Mouse (Mus musculus) MEL (cell line): ENCODE results near the gene Fanci. TPM values are rescaled to one million over a fixed set of nuclear protein-coding genes. Genes with fewer than 3 reads are reported as not detected.

Source experiments
- DNase-seq: peaks from one replicate; pipeline ENCODE4 v3.0.0; 2011; ENCODE audit warnings: low read depth, low spot score
- H3K27ac ChIP-seq: 2 replicates; pipeline ENCODE4 v1.5.1; 2012; ENCODE audit warnings: low read depth, mild to moderate bottlenecking, control low read depth, low read length, moderate library complexity; ENCODE audit not compliant: control insufficient read depth
- H3K27me3 ChIP-seq, 2 experiments: fragments of 150-350 bp in 1 of 2; sonication (generic) in 1 of 2; 2 replicates each; pipeline ENCODE4 v1.6.1; 2012; ENCODE audit warnings: low read length in 2 of 2, mild to moderate bottlenecking in 2 of 2, improper control_type of control experiment in 1 of 2, moderate library complexity in 1 of 2; ENCODE audit not compliant: insufficient read depth in 2 of 2, control insufficient read depth in 1 of 2
- H3K36me3 ChIP-seq, 2 experiments: 2 replicates each; pipeline ENCODE4 v1.6.1; 2012 to 2014; ENCODE audit warnings: low read length in 2 of 2, improper control_type of control experiment in 1 of 2, inconsistent platforms in 1 of 2, mild to moderate bottlenecking in 1 of 2; ENCODE audit not compliant: insufficient read depth in 2 of 2, control insufficient read depth in 1 of 2
- H3K4me1 ChIP-seq, 2 experiments: fragments of 150-350 bp in 1 of 2; sonication (generic) in 1 of 2; 2 replicates each; pipeline ENCODE4 v1.6.1; 2012; ENCODE audit warnings: low read length in 2 of 2, improper control_type of control experiment in 1 of 2, mild to moderate bottlenecking in 1 of 2; ENCODE audit not compliant: insufficient read depth in 2 of 2, control insufficient read depth in 1 of 2
- H3K4me3 ChIP-seq, 2 experiments: fragments of 150-350 bp in 1 of 2; sonication (generic) in 1 of 2; 2 replicates each; pipeline ENCODE4 v1.5.1; 2012; ENCODE audit warnings: low read depth in 2 of 2, low read length in 2 of 2, mild to moderate bottlenecking in 2 of 2, moderate library complexity in 2 of 2, control low read depth in 1 of 2, improper control_type of control experiment in 1 of 2; ENCODE audit not compliant: control insufficient read depth in 1 of 2, insufficient read depth in 1 of 2
- H3K79me2 ChIP-seq: 2 replicates; pipeline ENCODE4 v1.6.1; 2012; ENCODE audit warnings: mild to moderate bottlenecking, low read length, moderate library complexity; ENCODE audit not compliant: control insufficient read depth, poor library complexity, insufficient read depth
- H3K9ac ChIP-seq: 2 replicates; pipeline ENCODE4 v1.6.1; 2012; ENCODE audit warnings: low read depth, mild to moderate bottlenecking, control low read depth, low read length, moderate library complexity; ENCODE audit not compliant: control insufficient read depth, poor library complexity, severe bottlenecking
- H3K9me3 ChIP-seq: fragments of 150-350 bp; sonication (generic); replicated peaks from 2 replicates; pipeline ENCODE4 v1.6.1; 2012; ENCODE audit warnings: mild to moderate bottlenecking, low read length, improper control_type of control experiment, moderate library complexity; ENCODE audit not compliant: insufficient read depth
- BHLHE40 ChIP-seq: IDR thresholded peaks from 2 replicates; pipeline ENCODE4 v1.6.1; 2012; ENCODE audit warnings: low read depth, mild to moderate bottlenecking, inconsistent platforms, low read length, improper control_type of control experiment, borderline replicate concordance
- CHD2 ChIP-seq: IDR thresholded peaks from 2 replicates; pipeline ENCODE4 v1.6.1; 2011; ENCODE audit warnings: low read length, improper control_type of control experiment
- CTCF ChIP-seq, 3 experiments: IDR thresholded peaks in 2 of 3; conservative IDR thresholded peaks in 1 of 3; 2 replicates each; pipeline ENCODE4 v1.5.1; 2011 to 2012; ENCODE audit warnings: low read length in 3 of 3, low read depth in 2 of 3, mild to moderate bottlenecking in 2 of 3, improper control_type of control experiment in 1 of 3, inconsistent platforms in 1 of 3, mixed read lengths in 1 of 3, moderate library complexity in 1 of 3; ENCODE audit not compliant: control insufficient read depth in 1 of 3, insufficient read depth in 1 of 3, poor library complexity in 1 of 3, severe bottlenecking in 1 of 3
- ELF1 ChIP-seq: IDR thresholded peaks from 2 replicates; pipeline ENCODE4 v1.6.1; 2014; ENCODE audit warnings: low read depth, mild to moderate bottlenecking, inconsistent platforms, low read length, improper control_type of control experiment, moderate library complexity
- EP300 ChIP-seq, 2 experiments: IDR thresholded peaks; 2 replicates each; pipeline ENCODE4 v1.6.1; 2011; ENCODE audit warnings: improper control_type of control experiment in 2 of 2, low read length in 2 of 2, low read depth in 1 of 2, mild to moderate bottlenecking in 1 of 2
- ETS1 ChIP-seq: IDR thresholded peaks from 2 replicates; pipeline ENCODE4 v1.6.1; 2012; ENCODE audit warnings: low read depth, mild to moderate bottlenecking, inconsistent platforms, low read length, improper control_type of control experiment, moderate library complexity
- GATA1 ChIP-seq: IDR thresholded peaks from 2 replicates; pipeline ENCODE4 v1.6.1; 2011; ENCODE audit warnings: low read depth, low read length, improper control_type of control experiment
- HCFC1 ChIP-seq: IDR thresholded peaks from 2 replicates; pipeline ENCODE4 v1.6.1; 2012; ENCODE audit warnings: low read depth, mild to moderate bottlenecking, inconsistent platforms, low read length, improper control_type of control experiment, moderate library complexity
- JUND ChIP-seq: IDR thresholded peaks from 2 replicates; pipeline ENCODE4 v1.6.1; 2011; ENCODE audit warnings: low read depth, mild to moderate bottlenecking, improper control_type of control experiment, low read length
- KAT2A ChIP-seq: conservative IDR thresholded peaks from 2 replicates; pipeline ENCODE4 v1.6.1; 2012; ENCODE audit warnings: low read depth, low read length, improper control_type of control experiment, inconsistent platforms
- MAX ChIP-seq: IDR thresholded peaks from 2 replicates; pipeline ENCODE4 v1.6.1; 2011; ENCODE audit warnings: low read length, improper control_type of control experiment
- MAZ ChIP-seq: IDR thresholded peaks from 2 replicates; pipeline ENCODE4 v1.6.1; 2012; ENCODE audit warnings: low read depth, mild to moderate bottlenecking, inconsistent platforms, low read length, improper control_type of control experiment
- MXI1 ChIP-seq: IDR thresholded peaks from 2 replicates; pipeline ENCODE4 v1.6.1; 2011; ENCODE audit warnings: mild to moderate bottlenecking, low read depth, low read length, improper control_type of control experiment
- MYC ChIP-seq: IDR thresholded peaks from 2 replicates; pipeline ENCODE4 v1.6.1; 2011; ENCODE audit warnings: low read depth, mild to moderate bottlenecking, low read length, improper control_type of control experiment, moderate library complexity
- NELFE ChIP-seq: IDR thresholded peaks from 2 replicates; pipeline ENCODE4 v1.6.1; 2011; ENCODE audit warnings: low read depth, low read length, improper control_type of control experiment
- NRF1 ChIP-seq: IDR thresholded peaks from 2 replicates; pipeline ENCODE4 v1.6.1; 2014; ENCODE audit warnings: low read depth, mild to moderate bottlenecking, inconsistent platforms, low read length, improper control_type of control experiment, moderate library complexity; ENCODE audit not compliant: poor library complexity, insufficient read depth, severe bottlenecking
- POLR2A ChIP-seq, 2 experiments: IDR thresholded peaks; 2 replicates each; pipeline ENCODE4 v1.6.1; 2011 to 2012; ENCODE audit warnings: low read length in 2 of 2, mild to moderate bottlenecking in 2 of 2, control low read depth in 1 of 2, improper control_type of control experiment in 1 of 2, low read depth in 1 of 2, moderate library complexity in 1 of 2; ENCODE audit not compliant: control insufficient read depth in 1 of 2, insufficient read depth in 1 of 2, poor library complexity in 1 of 2
- RAD21 ChIP-seq: IDR thresholded peaks from 2 replicates; pipeline ENCODE4 v1.6.1; 2011; ENCODE audit warnings: mild to moderate bottlenecking, low read depth, low read length, improper control_type of control experiment
- RCOR1 ChIP-seq: IDR thresholded peaks from 2 replicates; pipeline ENCODE4 v1.6.1; 2012; ENCODE audit warnings: low read depth, mild to moderate bottlenecking, inconsistent platforms, low read length, improper control_type of control experiment
- SIN3A ChIP-seq: IDR thresholded peaks from 2 replicates; pipeline ENCODE4 v1.6.1; 2012; ENCODE audit warnings: low read length, improper control_type of control experiment, inconsistent platforms
- TAL1 ChIP-seq: IDR thresholded peaks from 2 replicates; pipeline ENCODE4 v1.6.1; 2012; ENCODE audit warnings: mild to moderate bottlenecking, inconsistent platforms, low read length, moderate library complexity, mixed read lengths
- TCF12 ChIP-seq: IDR thresholded peaks from 2 replicates; pipeline ENCODE4 v1.6.1; 2014; ENCODE audit warnings: low read depth, mild to moderate bottlenecking, inconsistent platforms, low read length, improper control_type of control experiment, moderate library complexity
- UBTF ChIP-seq: IDR thresholded peaks from 2 replicates; pipeline ENCODE4 v1.6.1; 2012; ENCODE audit warnings: low read depth, mild to moderate bottlenecking, inconsistent platforms, low read length, improper control_type of control experiment, moderate library complexity, borderline replicate concordance; ENCODE audit not compliant: insufficient read depth
- USF1 ChIP-seq: IDR thresholded peaks from 2 replicates; pipeline ENCODE4 v1.6.1; 2014; ENCODE audit warnings: low read depth, mild to moderate bottlenecking, inconsistent platforms, low read length, improper control_type of control experiment, moderate library complexity
- USF2 ChIP-seq, 2 experiments: IDR thresholded peaks; 2 replicates each; pipeline ENCODE4 v1.6.1; 2011 to 2012; ENCODE audit warnings: improper control_type of control experiment in 2 of 2, low read length in 2 of 2, borderline replicate concordance in 1 of 2, inconsistent platforms in 1 of 2, low read depth in 1 of 2, mild to moderate bottlenecking in 1 of 2; ENCODE audit not compliant: insufficient read depth in 1 of 2
- ZC3H11A ChIP-seq: IDR thresholded peaks from 2 replicates; pipeline ENCODE4 v1.6.1; 2012; ENCODE audit warnings: low read depth, mild to moderate bottlenecking, inconsistent platforms, low read length, improper control_type of control experiment
- polyA plus RNA-seq, 2 experiments: library from polyadenylated mRNA; stranded (reverse) in 1 of 2; unstranded in 1 of 2; fragments of >175 nt in 1 of 2; fragments of >200 nt in 1 of 2; gene quantifications; 2 replicates each; pipeline versions ENCODE4 v1.2.1 to v1.2.4; 2012; ENCODE audit warnings: low replicate concordance in 2 of 2, low read depth in 1 of 2; ENCODE audit not compliant: insufficient read length in 2 of 2, insufficient read depth in 1 of 2, missing spikeins in 1 of 2
- total RNA-seq: library from RNA; depleted of rRNA; stranded (reverse); fragments of 300-350 nt; gene quantifications from 2 replicates; pipeline ENCODE4 v1.2.3, GENCODE M21; 2012

Gene Fanci
- total and polyA plus RNA-seq, 3 experiments, result 8.4 to 9.0 TPM; not detected in 1

DNA sequence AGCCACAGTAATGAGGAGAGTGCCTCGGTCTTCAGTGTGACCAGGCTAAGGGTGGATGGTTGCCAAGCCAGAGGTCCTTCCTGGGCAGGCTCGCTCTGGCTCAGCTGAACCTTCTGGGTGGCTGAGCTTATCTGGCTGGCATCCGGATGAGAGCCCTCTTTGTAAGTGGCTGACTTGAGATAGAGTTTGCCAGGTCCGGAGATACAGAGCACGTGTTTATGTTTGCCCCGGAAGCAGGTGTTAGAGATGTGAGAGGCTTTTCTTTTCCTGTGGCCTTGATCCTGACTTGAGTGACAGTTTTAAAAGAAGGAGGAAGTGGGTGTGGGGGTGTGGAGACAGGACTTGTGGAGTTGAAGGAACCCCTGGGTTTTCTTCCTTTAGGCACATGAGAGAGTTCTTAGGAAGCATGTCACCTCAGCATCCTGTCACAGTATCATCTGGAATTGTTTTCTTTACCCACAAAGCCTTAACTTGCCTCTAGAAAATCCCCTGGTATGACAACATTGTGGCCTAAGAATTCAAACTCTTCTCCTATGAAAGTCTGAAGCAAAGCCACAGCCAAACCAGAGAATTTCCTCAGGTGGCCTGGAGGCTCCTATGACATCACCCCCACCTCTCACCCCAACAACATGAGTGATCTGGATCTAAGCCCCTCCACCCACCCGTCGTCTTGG, 28.2 kb upstream of the Fanci start:
- Histone ChIP-seq H3K9me3 (no peaks in the 10 kb centered on the region), H3K79me2 (no peaks in the 10 kb centered on the region), H3K4me3 (no peak overlapping the region), H3K9ac (peak overlapping the region; percentile 6; the same call in 1 of the 2 replicates), H3K27ac (peak overlapping the region; percentile 47), H3K36me3 (peaks cover 0 to 25% of the 10 kb centered on the region in 2 experiments; a peak in 2 of 4 replicates), H3K27me3 (no peaks in the 10 kb centered on the region), H3K4me1 (peaks cover 8 to 33% of the 10 kb centered on the region in 2 experiments)
- peak; percentile 70 for DNase-seq
- no peak for TF ChIP-seq KAT2A
- TF ChIP-seq TAL1, result peak; percentile 74
- no peak for TF ChIP-seq NRF1
- TF ChIP-seq GATA1, result peak; percentile 54
- no peak for TF ChIP-seq POLR2A (IDR thresholded peaks at IDR 0.05; ENCODE audit: control insufficient read depth in 1 of 2, insufficient read depth in 1 of 2, low read depth in 1 of 2, low read length in 2 of 2, poor library complexity in 1 of 2)
- TF ChIP-seq MAZ, result no peak
- TF ChIP-seq USF2 (IDR thresholded peaks at IDR 0.05; ENCODE audit: borderline replicate concordance in 1 of 2, insufficient read depth in 1 of 2, low read depth in 1 of 2, low read length in 2 of 2), result no peak
- TF ChIP-seq NELFE, result no peak
- TF ChIP-seq MXI1, result peak; percentile 64; the same call in 1 of the 2 replicates
- peak; percentile 34 to 80; a peak in 3 of 4 replicates for TF ChIP-seq EP300 (IDR thresholded peaks at IDR 0.05; ENCODE audit: low read depth in 1 of 2, low read length in 2 of 2)
- TF ChIP-seq HCFC1, result 0 out of 2 replicates have a peak, but pooled peaks have one; percentile 17
- 0 out of 2 replicates have a peak, but pooled peaks have one; percentile 55 for TF ChIP-seq MYC
- peak; percentile 81 for TF ChIP-seq SIN3A
- TF ChIP-seq TCF12, result peak; percentile 80
- no peak for TF ChIP-seq USF1
- TF ChIP-seq MAX, result peak; percentile 59; the same call in 1 of the 2 replicates
- TF ChIP-seq ZC3H11A, result no peak
- peak; percentile 38; the same call in 1 of the 2 replicates for TF ChIP-seq ELF1
- no peak for TF ChIP-seq UBTF
- no peak for TF ChIP-seq JUND
- peak; percentile 96 for TF ChIP-seq ETS1
- TF ChIP-seq BHLHE40, result peak; percentile 66; the same call in 1 of the 2 replicates
- no peak for TF ChIP-seq RAD21
- no peak for TF ChIP-seq CHD2
- TF ChIP-seq CTCF (IDR thresholded peaks at IDR 0.05 in 2 of 3, conservative IDR thresholded peaks at IDR 0.05 in 1 of 3; ENCODE audit: control insufficient read depth in 1 of 3, insufficient read depth in 1 of 3, low read depth in 2 of 3, low read length in 3 of 3, poor library complexity in 1 of 3, severe bottlenecking in 1 of 3), result no peak
- TF ChIP-seq RCOR1, result no peak
